Mouse (Mus musculus) kidney, postnatal 0 days (tissue): ENCODE measurements at regions not wholly inside any gene's neighbourhood (a gene's known extent, or its start where the extent isn't known, plus 50 kb on each side); places are given as distances from the start of the nearest gene placed in this dataset.
"Not testable (repeated sequence)": the region's sequence is repeated elsewhere in the genome, so short reads cannot be mapped to it uniquely, and the experiment has no call there.

Experiments used
- ATAC-seq: fragments of 200-750 bp; cut with Nextera tagmentation; replicated peaks from 2 replicates; pipeline ENCODE4 v1.8.0; 2017; ENCODE audit warnings: low read depth, moderate number of reproducible peaks, moderate TSS enrichment, moderate library complexity; ENCODE audit not compliant: low FRiP score
- DNase-seq: peaks from one replicate; pipeline ENCODE4 v3.0.0-alpha.2; 2016; ENCODE audit warnings: low spot score
- H3K27ac ChIP-seq: fragments of 300-500 bp; sonication (generic); 2 replicates; pipeline ENCODE4 v1.5.1; 2014; ENCODE audit warnings: mild to moderate bottlenecking
- H3K27me3 ChIP-seq: fragments of 300-500 bp; sonication (generic); 2 replicates; pipeline ENCODE4 v1.6.1; 2014; ENCODE audit warnings: low read length, mixed read lengths; ENCODE audit not compliant: insufficient read depth
- H3K36me3 ChIP-seq: fragments of 300-500 bp; sonication (generic); 2 replicates; pipeline ENCODE4 v1.6.1; 2014; ENCODE audit warnings: low read length, mixed read lengths; ENCODE audit not compliant: insufficient read depth
- H3K4me1 ChIP-seq: fragments of 300-500 bp; sonication (generic); replicated peaks from 2 replicates; pipeline ENCODE4 v1.6.1; 2014; ENCODE audit warnings: antibody characterized with exemption, low read length, mixed read lengths; ENCODE audit not compliant: insufficient read depth
- H3K4me2 ChIP-seq: fragments of 300-500 bp; sonication (generic); 2 replicates; pipeline ENCODE4 v1.6.1; 2014; ENCODE audit warnings: mild to moderate bottlenecking, low read length, moderate library complexity, mixed read lengths
- H3K4me3 ChIP-seq: fragments of 300-500 bp; sonication (generic); replicated peaks from 2 replicates; pipeline ENCODE4 v1.5.1; 2014; ENCODE audit warnings: low read depth, low read length
- H3K9ac ChIP-seq: fragments of 300-500 bp; sonication (generic); 2 replicates; pipeline ENCODE4 v1.6.1; 2014; ENCODE audit warnings: low read depth, low read length
- H3K9me3 ChIP-seq: fragments of 300-500 bp; sonication (generic); replicated peaks from 2 replicates; pipeline ENCODE4 v1.6.1; 2016; ENCODE audit warnings: low read length, inconsistent platforms, mixed read lengths
- CTCF ChIP-seq: IDR thresholded peaks from 2 replicates; pipeline ENCODE4 v1.5.1; 2016; ENCODE audit warnings: antibody characterized with exemption, low read depth, mild to moderate bottlenecking, moderate library complexity
- WGBS: fragments of 180-500 bp; shearing (Covaris S2); extraction: QIAGEN DNeasy Blood & Tissue Kit; methylation state at CpG from one replicate; pipeline ENCODE4 v1.1.7; 2014; 5-methylcytosine and 5-hydroxymethylcytosine counted together

DNA sequence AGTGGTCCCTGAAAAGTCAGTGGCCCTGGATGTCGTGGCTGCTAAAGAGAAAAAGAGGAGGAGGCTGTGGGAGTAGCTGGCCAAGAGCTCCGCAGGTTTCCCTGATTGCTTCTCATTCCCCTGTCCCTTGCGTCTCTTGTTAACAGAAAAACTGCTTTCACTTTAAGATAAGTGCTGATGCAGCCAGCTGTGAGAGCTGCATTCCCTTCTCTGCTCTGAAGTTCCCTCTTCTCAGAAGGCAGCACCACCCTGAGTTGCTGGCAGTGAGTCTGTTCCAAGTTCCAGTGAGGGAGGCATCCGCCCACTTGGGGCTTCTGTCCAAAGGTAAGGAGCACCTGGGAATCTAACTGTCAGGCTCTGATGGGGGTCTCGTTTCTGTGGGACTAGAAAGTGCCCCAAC, 63.5 kb downstream of the Olfr693 start:
- not testable (repeated sequence) for H3K4me2 ChIP-seq, H3K9me3 ChIP-seq, H3K36me3 ChIP-seq, DNase-seq, H3K4me3 ChIP-seq, H3K27me3 ChIP-seq, H3K27ac ChIP-seq, H3K4me1 ChIP-seq, ATAC-seq, H3K9ac ChIP-seq
- 45% methylated on average over 5 of the region's 5 CpGs for WGBS

DNA sequence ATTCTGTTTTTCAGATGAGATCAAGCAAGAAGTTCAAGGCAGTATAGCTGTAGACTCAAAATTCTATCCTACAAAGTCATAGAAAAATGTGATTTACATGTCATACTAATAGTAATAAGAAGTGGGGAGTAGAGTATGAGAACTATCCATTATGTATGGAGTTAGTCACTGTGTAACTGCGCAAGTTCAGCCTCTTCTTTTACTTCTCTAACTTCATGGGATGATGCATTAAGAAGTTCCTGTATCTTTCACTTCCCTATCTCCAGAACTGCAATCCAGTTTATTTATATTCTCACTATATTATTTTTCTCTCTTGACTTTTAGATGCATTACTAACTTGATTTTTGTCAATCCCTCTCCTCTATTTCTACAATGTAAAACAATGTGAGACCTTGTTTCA, 67.7 kb downstream of the Olfr693 start:
- TF ChIP-seq CTCF, result no peak
- H3K4me2 ChIP-seq, result no peak overlapping the region
- no peaks in the 10 kb centered on the region for H3K36me3 ChIP-seq
- ATAC-seq (no peak), DNase-seq (no peak)
- H3K9me3 ChIP-seq, result no peaks in the 10 kb centered on the region
- no peak overlapping the region for H3K27ac ChIP-seq
- no peaks in the 10 kb centered on the region for H3K4me1 ChIP-seq
- H3K9ac ChIP-seq, result no peak overlapping the region
- H3K27me3 ChIP-seq, result no peaks in the 10 kb centered on the region
- WGBS, result 86% methylated on average over 1 of the region's 1 CpGs
- H3K4me3 ChIP-seq, result no peak overlapping the region

DNA sequence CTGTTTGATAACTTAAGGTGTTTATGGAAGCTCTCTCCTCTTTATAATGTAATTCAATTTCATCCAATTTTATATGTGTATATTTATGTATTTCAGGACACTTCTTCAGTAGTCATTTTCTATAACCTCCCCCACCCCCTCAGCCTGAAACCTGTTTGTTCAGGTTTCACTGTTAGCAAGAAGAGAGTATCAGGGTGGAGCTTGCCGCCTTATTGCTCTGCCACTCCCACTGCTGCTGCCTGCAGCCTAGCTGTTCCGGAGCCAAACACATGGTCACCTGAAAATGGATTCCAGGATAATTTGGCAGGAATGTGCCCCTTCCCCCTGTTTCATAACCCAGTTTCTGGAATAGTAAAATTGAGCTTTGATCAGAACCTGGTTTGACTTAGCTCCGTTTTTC, 100.0 kb downstream of the Olfr693 start:
- Histone ChIP-seq H3K9me3 (no peaks in the 10 kb centered on the region), H3K4me1 (no peaks in the 10 kb centered on the region), H3K36me3 (no peaks in the 10 kb centered on the region), H3K27ac (no peak overlapping the region), H3K27me3 (no peaks in the 10 kb centered on the region), H3K9ac (no peak overlapping the region), H3K4me3 (no peak overlapping the region), H3K4me2 (no peak overlapping the region)
- ATAC-seq (no peak), DNase-seq (no peak)
- WGBS, result 77% methylated on average over 3 of the region's 3 CpGs
- no peak for TF ChIP-seq CTCF

DNA sequence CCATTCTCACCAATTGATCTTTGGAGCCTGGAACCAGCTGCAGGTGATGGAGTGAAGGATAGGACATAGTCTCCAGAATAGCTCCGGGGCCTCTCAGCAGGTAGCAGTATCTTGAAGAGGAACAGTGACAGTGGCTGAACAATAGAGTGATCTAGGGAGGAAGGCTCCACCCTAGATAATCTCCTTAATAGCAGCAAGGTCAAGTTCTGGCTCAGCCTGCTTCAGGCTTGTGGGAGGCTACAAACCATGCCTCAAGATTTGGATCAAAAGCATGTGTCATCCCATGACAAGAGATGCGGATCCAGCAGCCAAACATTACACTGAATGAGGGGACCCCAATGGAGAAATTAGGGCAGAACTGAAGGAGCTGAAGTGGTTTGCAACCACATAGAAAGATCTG, 112.1 kb downstream of the Olfr693 start:
- not testable (repeated sequence) for H3K4me2 ChIP-seq, H3K27ac ChIP-seq, H3K9ac ChIP-seq, H3K9me3 ChIP-seq, ATAC-seq, H3K4me3 ChIP-seq, DNase-seq, H3K36me3 ChIP-seq, H3K27me3 ChIP-seq, H3K4me1 ChIP-seq
- 84% methylated on average over 2 of the region's 2 CpGs for WGBS

DNA sequence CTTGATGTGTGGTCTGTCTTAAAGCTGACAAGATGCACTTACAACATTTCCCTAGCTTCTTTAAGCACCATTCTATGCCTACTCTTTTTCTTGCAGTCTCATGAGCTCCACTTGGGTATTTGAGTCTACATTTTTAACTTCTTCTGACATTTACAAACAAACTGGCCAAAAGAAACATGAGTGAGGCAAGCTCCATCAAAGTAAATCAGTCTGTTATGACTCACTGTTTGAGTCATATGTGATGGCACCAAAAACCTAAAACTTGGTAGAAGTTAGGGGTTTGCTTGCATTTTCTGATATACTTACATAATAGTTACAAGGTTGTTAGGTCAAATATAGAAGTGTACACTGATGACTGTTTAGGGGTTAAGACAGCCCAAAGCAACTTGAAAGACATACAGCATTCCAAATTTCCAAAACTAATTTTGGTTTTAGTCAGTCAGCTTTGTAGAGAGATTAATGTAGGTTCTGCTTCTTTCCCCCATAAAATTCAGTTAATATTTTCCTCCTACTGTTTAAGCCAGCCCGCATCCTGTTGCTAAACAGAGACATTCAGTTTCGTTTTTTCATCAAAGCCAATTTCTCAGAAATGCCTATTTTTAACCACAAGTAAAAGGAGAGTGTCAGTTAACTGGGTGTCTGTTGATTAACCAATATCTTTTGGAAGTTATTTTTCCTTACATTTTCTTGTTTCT, 129.4 kb downstream of the Olfr693 start:
- WGBS, result 67% methylated on average over 2 of the region's 2 CpGs
- Histone ChIP-seq H3K9me3 (no peaks in the 10 kb centered on the region), H3K4me1 (no peaks in the 10 kb centered on the region), H3K9ac (no peak overlapping the region), H3K4me2 (no peak overlapping the region), H3K36me3 (no peaks in the 10 kb centered on the region), H3K27ac (no peak overlapping the region), H3K27me3 (no peaks in the 10 kb centered on the region), H3K4me3 (no peak overlapping the region)
- TF ChIP-seq CTCF, result no peak
- DNase-seq (no peak), ATAC-seq (no peak)

DNA sequence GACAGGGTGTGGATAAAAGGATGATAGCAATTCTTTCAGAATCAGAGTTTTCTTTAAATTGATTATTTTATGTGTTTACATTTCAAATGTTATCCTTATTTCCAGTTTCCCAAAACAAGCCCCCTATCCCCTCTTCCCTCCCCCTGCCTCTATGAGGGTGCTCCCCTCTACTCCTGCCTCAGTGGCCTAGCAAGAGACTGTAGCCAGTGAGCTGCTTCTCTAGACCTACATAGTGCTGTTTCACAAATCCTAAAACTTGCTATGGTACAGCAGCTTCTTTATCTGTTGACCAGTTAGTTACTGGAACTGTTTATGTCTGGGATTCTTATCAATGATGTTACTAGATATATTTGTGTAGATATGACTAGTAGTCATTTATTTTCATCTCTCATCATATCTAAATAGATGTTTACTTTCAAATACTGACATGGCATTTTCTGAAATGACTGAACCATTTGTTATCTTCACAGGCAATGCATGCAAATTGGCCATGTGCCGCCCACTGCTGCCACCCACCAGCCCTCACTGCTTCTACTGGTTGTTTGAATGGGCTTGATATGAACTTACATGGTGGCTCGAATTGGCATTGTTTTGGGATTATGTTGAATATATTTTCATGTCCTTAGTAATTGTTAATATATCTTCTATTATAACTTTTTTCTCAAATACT, 150.8 kb downstream of the Olfr693 start:
- H3K27ac ChIP-seq, H3K4me3 ChIP-seq, H3K9me3 ChIP-seq, H3K36me3 ChIP-seq, DNase-seq, H3K27me3 ChIP-seq, H3K9ac ChIP-seq, ATAC-seq, H3K4me1 ChIP-seq, H3K4me2 ChIP-seq: not testable (repeated sequence)
- WGBS, result 69% methylated on average over 2 of the region's 2 CpGs

DNA sequence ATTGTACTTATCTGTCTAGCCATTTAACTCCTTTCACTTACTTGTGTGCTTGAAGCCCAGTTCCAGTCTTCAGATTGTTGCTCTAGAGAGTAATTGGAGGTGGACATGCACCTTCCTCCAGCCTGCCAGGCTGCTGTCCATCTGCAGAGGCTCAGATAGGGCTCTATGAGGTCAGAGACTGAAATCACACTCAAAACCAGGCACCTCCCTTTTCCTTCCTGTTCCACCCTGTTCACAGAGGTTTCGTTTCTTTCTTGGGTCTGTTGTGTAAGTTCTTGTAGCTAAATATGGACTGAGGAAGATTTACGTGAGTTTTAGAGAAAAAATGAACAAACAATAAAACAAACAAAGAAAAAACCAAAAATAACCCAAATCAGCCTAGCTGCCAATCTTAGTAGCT, 151.4 kb downstream of the Olfr693 start:
- not testable (repeated sequence) for H3K4me1 ChIP-seq, H3K27me3 ChIP-seq, H3K27ac ChIP-seq, H3K9ac ChIP-seq, H3K36me3 ChIP-seq, H3K4me3 ChIP-seq, H3K4me2 ChIP-seq, H3K9me3 ChIP-seq, ATAC-seq
- peak; percentile 31 for DNase-seq
- WGBS, result 63% methylated on average over 2 of the region's 2 CpGs
